8 mouse cellular contexts compared by ENCODE assay signal in genomic region chr17:70728719-70729281, GRCm38 (mm10).
DNase-seq lines count a peak whose midpoint lies in the region; ATAC-seq lines count a peak whose summit lies in the region.

No protein-coding gene starts in this region.

- no peaks in the 10 kb centered on the region for H3K36me3 ChIP-seq in forebrain, embryonic 11.5 days (ENCODE audit: control insufficient read depth, insufficient read depth, low read length)
- H3K36me3 ChIP-seq in forebrain, embryonic 12.5 days (replicated peaks): no peaks in the 10 kb centered on the region

- peak; percentile 15 for DNase-seq in forebrain, embryonic 11.5 days (ENCODE audit: low spot score)
- DNase-seq in adrenal gland, adult (ENCODE audit: inconsistent age in 2 of 2, low spot score in 1 of 2): peak; percentile 92 to 97
- peak; percentile 67 for DNase-seq in kidney, adult 9 months
- peak; percentile 88 for DNase-seq in lung, postnatal 36 days
- peak; percentile 68 for DNase-seq in urinary bladder, postnatal 10 days (ENCODE audit: low spot score)
- no peak for DNase-seq in retina, postnatal 1 day

- no peak overlapping the region for H3K4me3 ChIP-seq in forebrain, embryonic 11.5 days (ENCODE audit: low read depth, low read length)
- H3K4me3 ChIP-seq in forebrain, embryonic 12.5 days (replicated peaks): no peak overlapping the region

- no peak overlapping the region for H3K4me2 ChIP-seq in forebrain, embryonic 11.5 days (ENCODE audit: low read depth, low read length, severe bottlenecking)
- no peak overlapping the region for H3K4me2 ChIP-seq in forebrain, embryonic 12.5 days

- H3K4me1 ChIP-seq in forebrain, embryonic 11.5 days (replicated peaks; ENCODE audit: control insufficient read depth, insufficient read depth, low read length): no peaks in the 10 kb centered on the region
- no peaks in the 10 kb centered on the region for H3K4me1 ChIP-seq in forebrain, embryonic 12.5 days

- no peaks in the 10 kb centered on the region for H3K9me3 ChIP-seq in forebrain, embryonic 11.5 days (ENCODE audit: control insufficient read depth, low read length)
- H3K9me3 ChIP-seq in forebrain, embryonic 12.5 days: no peaks in the 10 kb centered on the region

- ATAC-seq in forebrain, embryonic 11.5 days (replicated peaks; ENCODE audit: low FRiP score): no peak
- no peak for ATAC-seq in forebrain, embryonic 12.5 days (ENCODE audit: low FRiP score)
- ATAC-seq in granulocyte monocyte progenitor cell, adult 5-6 weeks (replicated peaks; ENCODE audit: poor library complexity, severe bottlenecking): peak; percentile 89

- H3K27me3 ChIP-seq in forebrain, embryonic 11.5 days (ENCODE audit: control insufficient read depth, insufficient read depth, low read length): no peaks in the 10 kb centered on the region
- no peaks in the 10 kb centered on the region for H3K27me3 ChIP-seq in forebrain, embryonic 12.5 days

- H3K27ac ChIP-seq in forebrain, embryonic 11.5 days (ENCODE audit: low read depth, low read length): no peak overlapping the region
- H3K27ac ChIP-seq in forebrain, embryonic 12.5 days: no peak overlapping the region

- no peak overlapping the region for H3K9ac ChIP-seq in forebrain, embryonic 11.5 days (ENCODE audit: low read length)
- H3K9ac ChIP-seq in forebrain, embryonic 12.5 days: no peak overlapping the region

- WGBS in forebrain, embryonic 11.5 days: 85% methylated on average over 5 of the region's 5 CpGs
- WGBS in forebrain, embryonic 12.5 days: 97% methylated on average over 5 of the region's 5 CpGs
